In the genomic region with DNA sequence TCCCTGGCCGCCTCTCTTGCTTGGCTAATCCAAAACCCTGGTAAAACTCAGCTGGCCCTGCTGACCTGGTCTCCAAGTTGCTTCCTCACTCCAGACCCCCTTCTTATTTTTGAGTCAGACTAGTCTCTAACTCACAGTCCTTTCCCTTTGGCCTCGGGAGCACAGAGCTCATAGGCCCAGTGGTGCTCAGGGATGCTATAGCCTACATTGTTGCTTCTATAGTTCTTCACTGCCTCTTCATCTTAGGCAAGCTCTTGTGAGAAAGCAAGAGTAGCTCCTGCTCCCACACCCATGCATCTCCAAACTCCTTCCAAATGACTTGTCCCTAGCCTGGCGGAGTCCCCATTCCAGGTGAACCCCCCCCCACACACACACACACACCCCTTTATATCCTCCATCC, we compare ENCODE assay signal across 9 mouse cellular contexts. TPM values are rescaled to one million over a fixed set of nuclear protein-coding genes. Genes with fewer than 3 reads are reported as not detected.
DNase-seq lines count a peak whose midpoint lies in the region; ATAC-seq and TF ChIP-seq lines count a peak whose summit lies in the region.
"Had no signal": no experiment of that assay in that cellular context is flagged by ENCODE, and none has a peak within 500 bp of the region (broad histone marks: within the 10 kb centered on the region; RNA-seq: fewer than 3 reads in every experiment).

No protein-coding gene starts in this region.

- DNase-seq in cerebellum, postnatal 14 days: peak; percentile 7 to 8
- no peak for DNase-seq in cerebellum, postnatal 4 days (ENCODE audit: low spot score in 2 of 2)
- DNase-seq in forebrain, embryonic 11.5 days (ENCODE audit: low spot score): no peak
- no peak for DNase-seq in left cerebral cortex, postnatal 10 days (ENCODE audit: extremely low spot score in 1 of 2, low spot score in 2 of 2)
- DNase-seq in right cerebral cortex, postnatal 25 days: no peak

- no peak for TF ChIP-seq POLR2A in olfactory bulb, adult 2 months (IDR thresholded peaks at IDR 0.05; ENCODE audit: insufficient read depth, low read depth, low read length)

- H3K79me2 ChIP-seq in C2C12 (ENCODE audit: control insufficient read depth, insufficient read depth): peaks cover 26% of the 10 kb centered on the region

- peak overlapping the region; percentile 94 for H3ac ChIP-seq in C2C12 (ENCODE audit: control insufficient read depth, insufficient read length, low read depth)

- H3K4me1 ChIP-seq in forebrain, embryonic 11.5 days (replicated peaks; ENCODE audit: control insufficient read depth, insufficient read depth, low read length): 0 out of 2 replicates have a peak, but pooled peaks cover 4% of the 10 kb centered on the region
- H3K4me1 ChIP-seq in limb, embryonic 13.5 days: peaks cover 12% of the 10 kb centered on the region
- H3K4me1 ChIP-seq in olfactory bulb, adult 2 months (ENCODE audit: control insufficient read depth, insufficient read depth, low read length): peaks cover 26% of the 10 kb centered on the region

- no peak for TF ChIP-seq CTCF in C2C12 (IDR thresholded peaks at IDR 0.05; ENCODE audit: control insufficient read depth, insufficient read depth, insufficient read length)
- TF ChIP-seq CTCF in olfactory bulb, adult 2 months (IDR thresholded peaks at IDR 0.05; ENCODE audit: insufficient read depth, low read depth, low read length): no peak

- no peaks in the 10 kb centered on the region for H3K9me3 ChIP-seq in forebrain, embryonic 11.5 days (ENCODE audit: control insufficient read depth, low read length)
- H3K9me3 ChIP-seq in limb, embryonic 13.5 days: no peaks in the 10 kb centered on the region

- H3K4me3 ChIP-seq in C2C12 (ENCODE audit: insufficient read depth, poor library complexity, severe bottlenecking): peak overlapping the region; percentile 74
- H3K4me3 ChIP-seq in forebrain, embryonic 11.5 days (ENCODE audit: low read depth, low read length): peak overlapping the region; percentile 76
- H3K4me3 ChIP-seq in limb, embryonic 13.5 days: peak overlapping the region; percentile 65
- H3K4me3 ChIP-seq in olfactory bulb, adult 2 months (ENCODE audit: insufficient read depth, low read depth, low read length): peak overlapping the region; percentile 82; the same call in 1 of the 2 replicates

- H3K27ac ChIP-seq in forebrain, embryonic 11.5 days (ENCODE audit: low read depth, low read length): no peak overlapping the region
- no peak overlapping the region for H3K27ac ChIP-seq in limb, embryonic 13.5 days
- H3K27ac ChIP-seq in olfactory bulb, adult 2 months (ENCODE audit: insufficient read depth, low read depth, low read length): no peak overlapping the region

- WGBS in forebrain, embryonic 11.5 days: 61% methylated on average over 3 of the region's 3 CpGs
- WGBS in limb, embryonic 13.5 days: 53% methylated on average over 3 of the region's 3 CpGs
- WGBS in olfactory bulb, adult 2 months: 46% methylated on average over 3 of the region's 3 CpGs

- intact Hi-C loops in left cerebral cortex, postnatal 10 days (cut with DNase I): loop anchor here (5.0 kb wide), 1 partner anchor 125 kb away; no protein-coding TSS in a partner anchor

- ATAC-seq in forebrain, embryonic 11.5 days (replicated peaks; ENCODE audit: low FRiP score): no peak
- ATAC-seq in limb, embryonic 13.5 days (ENCODE audit: low FRiP score, low read depth): no peak

- peaks cover 16% of the 10 kb centered on the region for H3K36me3 ChIP-seq in C2C12 (ENCODE audit: control insufficient read depth, insufficient read depth)
- peaks cover 6% of the 10 kb centered on the region; the same call in 1 of the 2 replicates for H3K36me3 ChIP-seq in forebrain, embryonic 11.5 days (ENCODE audit: control insufficient read depth, insufficient read depth, low read length)
- H3K36me3 ChIP-seq in limb, embryonic 13.5 days: peaks cover 41% of the 10 kb centered on the region

- peak overlapping the region; percentile 58 for H3K9ac ChIP-seq in forebrain, embryonic 11.5 days (ENCODE audit: low read length)
- H3K9ac ChIP-seq in limb, embryonic 13.5 days: peak overlapping the region; percentile 84

- H3K4me2 ChIP-seq in forebrain, embryonic 11.5 days (ENCODE audit: low read depth, low read length, severe bottlenecking): peak overlapping the region; percentile 76
- H3K4me2 ChIP-seq in limb, embryonic 13.5 days (replicated peaks): peak overlapping the region; percentile 92

- H3K79me3 ChIP-seq in C2C12 (ENCODE audit: low read depth): peaks cover 15% of the 10 kb centered on the region

- no peaks in the 10 kb centered on the region for H3K27me3 ChIP-seq in C2C12 (ENCODE audit: control insufficient read depth, insufficient read depth, insufficient read length)
- H3K27me3 ChIP-seq in forebrain, embryonic 11.5 days (ENCODE audit: control insufficient read depth, insufficient read depth, low read length): no peaks in the 10 kb centered on the region
- no peaks in the 10 kb centered on the region for H3K27me3 ChIP-seq in limb, embryonic 13.5 days

TF ChIP-seq in C2C12, 6 proteins besides CTCF, POLR2A, EP300 and RAD21:
- no peak for TF ChIP-seq MYOG (IDR thresholded peaks at IDR 0.05; ENCODE audit: control insufficient read depth, extremely low read depth, insufficient read length)
- TF ChIP-seq USF1 (IDR thresholded peaks at IDR 0.05; ENCODE audit: low read depth): no peak
- TF ChIP-seq FOSL1 (IDR thresholded peaks at IDR 0.05; ENCODE audit: insufficient read depth, low read length, poor library complexity, severe bottlenecking): no peak
- TF ChIP-seq MAX (IDR thresholded peaks at IDR 0.05): no peak
- no peak for TF ChIP-seq CEBPB (IDR thresholded peaks at IDR 0.05; ENCODE audit: low read depth)
- no peak for TF ChIP-seq MYOD1 (IDR thresholded peaks at IDR 0.05; ENCODE audit: control insufficient read depth, insufficient read length, low read depth)
TF ChIP-seq in C2C12: peak in this region for 0.

RNA-seq across cellular contexts. Expression of gene Ndufb7, which starts 1.2 kb away (rescaled TPM):
- 302 TPM for polyA plus RNA-seq in C2C12 (2012; fragmentation: generic; extraction: Trizol)
- 333 and 339 TPM in 2 replicates for polyA plus RNA-seq in forebrain, embryonic 11.5 days (2014; fragmentation: Nextera tagmentation; extraction: Ambion mirVana)
- 282 and 290 TPM in 2 replicates for polyA plus RNA-seq in limb, embryonic 13.5 days (2015; fragmentation: Nextera tagmentation; extraction: Ambion mirVana)
- polyA plus RNA-seq in olfactory bulb, adult 2 months (2012; ENCODE audit: insufficient read depth, insufficient read length, low replicate concordance, missing spikeins): not detected in 2 replicates
- total RNA-seq in left cerebral cortex, postnatal 10 days (2021): 100 to 1,000 TPM; 141 to 145 TPM

RNA-seq across cellular contexts. Expression of gene Olfr370, which starts 32.1 kb away (rescaled TPM):
- not detected for polyA plus RNA-seq in C2C12 (2012; fragmentation: generic; extraction: Trizol)
- not detected in 2 replicates for polyA plus RNA-seq in forebrain, embryonic 11.5 days (2014; fragmentation: Nextera tagmentation; extraction: Ambion mirVana)
- not detected in 2 replicates for polyA plus RNA-seq in limb, embryonic 13.5 days (2015; fragmentation: Nextera tagmentation; extraction: Ambion mirVana)
- polyA plus RNA-seq in olfactory bulb, adult 2 months (2012; ENCODE audit: insufficient read depth, insufficient read length, low replicate concordance, missing spikeins): not detected in 2 replicates
- total RNA-seq in left cerebral cortex, postnatal 10 days (2021): not detected
- total RNA-seq: heart, postnatal 10 days had no signal

RNA-seq across cellular contexts. Expression of gene Tecr, which starts 40.1 kb away (rescaled TPM):
- polyA plus RNA-seq in C2C12 (2012; fragmentation: generic; extraction: Trizol): 193 TPM
- polyA plus RNA-seq in forebrain, embryonic 11.5 days (2014; fragmentation: Nextera tagmentation; extraction: Ambion mirVana): 550 and 611 TPM in 2 replicates
- 578 and 605 TPM in 2 replicates for polyA plus RNA-seq in limb, embryonic 13.5 days (2015; fragmentation: Nextera tagmentation; extraction: Ambion mirVana)
- polyA plus RNA-seq in olfactory bulb, adult 2 months (2012; ENCODE audit: insufficient read depth, insufficient read length, low replicate concordance, missing spikeins): not detected in 2 replicates
- 100 to 1,000 TPM; 642 to 649 TPM for total RNA-seq in left cerebral cortex, postnatal 10 days (2021)

RNA-seq across cellular contexts. Expression of gene Dnajb1, which starts 40.3 kb away (rescaled TPM):
- polyA plus RNA-seq in C2C12 (2012; fragmentation: generic; extraction: Trizol): 41.0 TPM
- 73.8 and 78.5 TPM in 2 replicates for polyA plus RNA-seq in forebrain, embryonic 11.5 days (2014; fragmentation: Nextera tagmentation; extraction: Ambion mirVana)
- 67.0 and 72.5 TPM in 2 replicates for polyA plus RNA-seq in limb, embryonic 13.5 days (2015; fragmentation: Nextera tagmentation; extraction: Ambion mirVana)
- polyA plus RNA-seq in olfactory bulb, adult 2 months (2012; ENCODE audit: insufficient read depth, insufficient read length, low replicate concordance, missing spikeins): not detected in 2 replicates
- total RNA-seq in left cerebral cortex, postnatal 10 days (2021): 10 to 100 TPM; 35.9 to 36.3 TPM

Comparison
In these comparisons a context has a peak if more than half of its experiments do, and no peak if none do; other contexts are left out.
1. DNase-seq: peak in cerebellum, postnatal 14 days (2 of 2); none in cerebellum, postnatal 4 days (0 of 2), forebrain, embryonic 11.5 days (single experiment), left cerebral cortex, postnatal 10 days (0 of 2) and right cerebral cortex, postnatal 25 days (single experiment).
2. RNA of gene Ndufb7, which starts 1.2 kb away (polyA plus RNA-seq): 333 to 339 TPM in forebrain, embryonic 11.5 days, 302 TPM in C2C12 (single experiment) and 282 to 290 TPM in limb, embryonic 13.5 days; not detected in olfactory bulb, adult 2 months; every median in the first group is over 100 times any median in the second.
3. Peak in every context shown above with its lines, with median percentiles within 50 percentile points of each other: H3K4me3 ChIP-seq.